Mouse (Mus musculus): ENCODE measurements around the gene Adgre5. TPM values are rescaled to one million over a fixed set of nuclear protein-coding genes. Genes with fewer than 3 reads are reported as not detected.

Adgre5 gene
- total and polyA plus RNA-seq, 3 experiments, result 44.6 to 73.9 (median 46.4) TPM

- Histone ChIP-seq H3K27ac (peak overlapping the region; percentile 98), H3K36me3 (ENCODE audit: control insufficient read depth, insufficient read depth, low read length) (no peaks in the 10 kb centered on the region), H3K79me2 (replicated peaks; ENCODE audit: control insufficient read depth, insufficient read depth, low read length) (no peaks in the 10 kb centered on the region), H3K4me1 (ENCODE audit: control insufficient read depth, insufficient read depth, low read length) (peaks cover 15% of the 10 kb centered on the region), H3K27me3 (ENCODE audit: control insufficient read depth, insufficient read depth, low read length) (no peaks in the 10 kb centered on the region), H3K4me3 (peak overlapping the region; percentile 92), H3K9ac (ENCODE audit: low read depth, low read length) (peak overlapping the region; percentile 92)
- TF ChIP-seq EP300 (IDR thresholded peaks at IDR 0.05; ENCODE audit: insufficient read depth, low read depth, low read length) (no peak), CTCF (IDR thresholded peaks at IDR 0.05) (no peak), POLR2A (IDR thresholded peaks at IDR 0.05; ENCODE audit: insufficient read depth, low read depth, low read length) (no peak)
- DNase-seq, result peak; percentile 23 to 67
- WGBS, result 62% methylated on average over 19 of the region's 19 CpGs
- intact Hi-C loops (cut with DNase I), result loop anchor here (5.0 to 10.0 kb wide), 2 partner anchors 255 to 443 kb away; partner anchors contain the start of genes Nanos3 and Samd1
Observed at GRCm38 (mm10) chr8:83741849-83742655, 926 bp upstream of the Adgre5 start.

- intact Hi-C loops (cut with DNase I), result loop anchor here (5.0 to 10.0 kb wide), 2 partner anchors 257 to 444 kb away; partner anchors contain the start of genes Nanos3 and Samd1
- Histone ChIP-seq H3K27ac (peak overlapping the region; percentile 98), H3K79me2 (replicated peaks; ENCODE audit: control insufficient read depth, insufficient read depth, low read length) (peaks cover 4% of the 10 kb centered on the region), H3K27me3 (ENCODE audit: control insufficient read depth, insufficient read depth, low read length) (no peaks in the 10 kb centered on the region), H3K36me3 (ENCODE audit: control insufficient read depth, insufficient read depth, low read length) (no peaks in the 10 kb centered on the region), H3K9ac (ENCODE audit: low read depth, low read length) (peak overlapping the region; percentile 92), H3K4me1 (ENCODE audit: control insufficient read depth, insufficient read depth, low read length) (peaks cover 22% of the 10 kb centered on the region), H3K4me3 (peak overlapping the region; percentile 92)
- no peak for DNase-seq
- WGBS, result 3% methylated on average over 3 of the region's 3 CpGs
- no peak for TF ChIP-seq EP300 (IDR thresholded peaks at IDR 0.05; ENCODE audit: insufficient read depth, low read depth, low read length)
- TF ChIP-seq POLR2A (IDR thresholded peaks at IDR 0.05; ENCODE audit: insufficient read depth, low read depth, low read length), result no peak
- TF ChIP-seq CTCF (IDR thresholded peaks at IDR 0.05), result no peak
Observed at GRCm38 (mm10) chr8:83740586-83740975, 545 bp downstream of the Adgre5 start.

GRCm38 (mm10) chr8:83739711-83740468 lies 1.2 kb downstream of the Adgre5 start:
- peak overlapping the region; percentile 60 for H3K9ac ChIP-seq (ENCODE audit: low read depth, low read length)
- 21% methylated on average over 8 of the region's 8 CpGs for WGBS
- 0 out of 2 replicates have a peak, but pooled peaks have one; percentile 2 for TF ChIP-seq POLR2A (IDR thresholded peaks at IDR 0.05; ENCODE audit: insufficient read depth, low read depth, low read length)
- no peak for TF ChIP-seq EP300 (IDR thresholded peaks at IDR 0.05; ENCODE audit: insufficient read depth, low read depth, low read length)
- peak overlapping the region; percentile 92 for H3K4me3 ChIP-seq
- H3K27me3 ChIP-seq (ENCODE audit: control insufficient read depth, insufficient read depth, low read length), result no peaks in the 10 kb centered on the region
- peak overlapping the region; percentile 98 for H3K27ac ChIP-seq
- intact Hi-C loops (cut with DNase I), result loop anchor here (5.0 to 10.0 kb wide), 3 partner anchors 73 to 445 kb away; partner anchors contain the start of genes Nanos3, Ptger1 and Samd1
- DNase-seq, result peak; percentile 54 to 67
- H3K4me1 ChIP-seq (ENCODE audit: control insufficient read depth, insufficient read depth, low read length), result peaks cover 25% of the 10 kb centered on the region
- peaks cover 4% of the 10 kb centered on the region for H3K79me2 ChIP-seq (replicated peaks; ENCODE audit: control insufficient read depth, insufficient read depth, low read length)
- 0 out of 2 replicates have a peak, but pooled peaks cover 2% of the 10 kb centered on the region for H3K36me3 ChIP-seq (ENCODE audit: control insufficient read depth, insufficient read depth, low read length)

GRCm38 (mm10) chr8:83738949-83739710 lies 2.0 kb downstream of the Adgre5 start:
- Histone ChIP-seq H3K27ac (peak overlapping the region; percentile 98), H3K27me3 (ENCODE audit: control insufficient read depth, insufficient read depth, low read length) (no peaks in the 10 kb centered on the region), H3K4me1 (ENCODE audit: control insufficient read depth, insufficient read depth, low read length) (peaks cover 25% of the 10 kb centered on the region), H3K79me2 (replicated peaks; ENCODE audit: control insufficient read depth, insufficient read depth, low read length) (peaks cover 4% of the 10 kb centered on the region), H3K36me3 (ENCODE audit: control insufficient read depth, insufficient read depth, low read length) (0 out of 2 replicates have a peak, but pooled peaks cover 2% of the 10 kb centered on the region), H3K9ac (ENCODE audit: low read depth, low read length) (peak overlapping the region; percentile 26), H3K4me3 (peak overlapping the region; percentile 92)
- DNase-seq, result peak; percentile 64 to 71
- no peak for TF ChIP-seq CTCF (IDR thresholded peaks at IDR 0.05)
- peak; percentile 85 for TF ChIP-seq EP300 (IDR thresholded peaks at IDR 0.05; ENCODE audit: insufficient read depth, low read depth, low read length)
- peak; percentile 58 for TF ChIP-seq POLR2A (IDR thresholded peaks at IDR 0.05; ENCODE audit: insufficient read depth, low read depth, low read length)
- WGBS, result 40% methylated on average over 10 of the region's 10 CpGs
- intact Hi-C loops (cut with DNase I), result loop anchor here (5.0 kb wide), 1 partner anchor 72 kb away; the partner anchor contains the start of gene Ptger1

- Histone ChIP-seq H3K36me3 (ENCODE audit: control insufficient read depth, insufficient read depth, low read length) (peaks cover 4% of the 10 kb centered on the region; the same call in 1 of the 2 replicates), H3K27ac (peak overlapping the region; percentile 98), H3K79me2 (replicated peaks; ENCODE audit: control insufficient read depth, insufficient read depth, low read length) (peaks cover 4% of the 10 kb centered on the region), H3K4me1 (ENCODE audit: control insufficient read depth, insufficient read depth, low read length) (peaks cover 25% of the 10 kb centered on the region), H3K27me3 (ENCODE audit: control insufficient read depth, insufficient read depth, low read length) (no peaks in the 10 kb centered on the region), H3K9ac (ENCODE audit: low read depth, low read length) (peak overlapping the region; percentile 8), H3K4me3 (peak overlapping the region; percentile 92)
- intact Hi-C loops (cut with DNase I), result loop anchor here (2.0 to 5.0 kb wide), 3 partner anchors 15 to 71 kb away; partner anchors contain the start of gene Ptger1
- WGBS, result 37% methylated on average over 4 of the region's 4 CpGs
- 0 out of 2 replicates have a peak, but pooled peaks have one; percentile 25 for TF ChIP-seq POLR2A (IDR thresholded peaks at IDR 0.05; ENCODE audit: insufficient read depth, low read depth, low read length)
- TF ChIP-seq CTCF (IDR thresholded peaks at IDR 0.05), result no peak
- 0 out of 2 replicates have a peak, but pooled peaks have one; percentile 17 for TF ChIP-seq EP300 (IDR thresholded peaks at IDR 0.05; ENCODE audit: insufficient read depth, low read depth, low read length)
- DNase-seq, result peak; percentile 81 to 87
Observed at GRCm38 (mm10) chr8:83737852-83738562, 3.1 kb downstream of the Adgre5 start.
